Mouse (Mus musculus) ES-E14 (cell line): ENCODE measurements around the gene Samd10.

ENCODE experiments used
- CHD2 ChIP-seq: IDR thresholded peaks from 2 replicates; pipeline ENCODE4 v1.6.1; 2014; ENCODE audit warnings: mild to moderate bottlenecking, low read depth, low read length, inconsistent platforms
- HCFC1 ChIP-seq: IDR thresholded peaks from 2 replicates; pipeline ENCODE4 v1.6.1; 2012; ENCODE audit warnings: low read length, inconsistent platforms, borderline replicate concordance; ENCODE audit not compliant: insufficient read depth
- MAFK ChIP-seq: IDR thresholded peaks from 2 replicates; pipeline ENCODE4 v1.6.1; 2014; ENCODE audit warnings: mild to moderate bottlenecking, low read depth, low read length, inconsistent platforms; ENCODE audit not compliant: insufficient read depth
- ZC3H11A ChIP-seq: IDR thresholded peaks from 2 replicates; pipeline ENCODE4 v1.6.1; 2012; ENCODE audit warnings: low read depth, mild to moderate bottlenecking, inconsistent platforms, low read length, borderline replicate concordance
- ZNF384 ChIP-seq: IDR thresholded peaks from 2 replicates; pipeline ENCODE4 v1.6.1; 2012; ENCODE audit warnings: low read depth, low read length, inconsistent platforms

DNA sequence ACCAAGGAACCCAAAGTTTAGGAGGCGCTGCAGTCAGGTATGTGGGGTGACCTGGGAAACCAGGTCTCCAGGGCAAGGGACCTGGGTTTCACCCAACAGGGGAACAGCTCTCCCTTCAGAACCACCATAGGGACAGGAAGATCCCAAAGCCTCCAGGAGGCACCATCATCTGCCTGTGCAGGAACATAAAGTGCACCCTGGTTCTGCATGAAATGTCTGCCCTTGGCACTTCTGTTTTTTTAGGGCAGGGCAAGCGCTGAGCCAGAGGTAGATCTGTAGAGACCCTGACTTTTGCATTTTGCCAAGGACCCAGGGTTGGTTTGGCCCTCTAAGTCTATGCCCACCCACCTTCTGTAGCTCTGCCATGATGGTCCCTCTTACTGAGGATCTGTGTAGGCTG lies 16.7 kb downstream of the Samd10 start:
- no peak for TF ChIP-seq ZC3H11A
- no peak for TF ChIP-seq ZNF384
- no peak for TF ChIP-seq CHD2
- TF ChIP-seq HCFC1, result no peak
- TF ChIP-seq MAFK, result no peak
